Mouse (Mus musculus): ENCODE results near the gene Prkra. TPM values are rescaled to one million over a fixed set of nuclear protein-coding genes. Genes with fewer than 3 reads are reported as not detected.
A peak's percentile ranks its signal among the peaks of the same experiment; 100 is the strongest.

Prkra gene
- polyA plus RNA-seq, 1 experiment = 11.2 TPM

GRCm38 (mm10) chr2:76675949-76676348 lies 28.1 kb upstream of the Prkra start:
- DNase-seq = no peak
- no peak overlapping the region for H3K4me3 ChIP-seq (replicated peaks; ENCODE audit: extremely low read depth, low read depth, low read length)
- TF ChIP-seq POLR2A (IDR thresholded peaks at IDR 0.05; ENCODE audit: borderline replicate concordance, extremely low read depth, low read depth, low read length) = no peak
- no peak for TF ChIP-seq CTCF (IDR thresholded peaks at IDR 0.05; ENCODE audit: insufficient read depth, low read length)
- WGBS = 14% methylated on average over 4 of the region's 4 CpGs
- H3K4me1 ChIP-seq (ENCODE audit: control insufficient read depth, insufficient read depth, low read length) = peaks cover 13% of the 10 kb centered on the region; the same call in 1 of the 2 replicates

GRCm38 (mm10) chr2:76675451-76675850 lies 27.6 kb upstream of the Prkra start:
- WGBS = 0% methylated on average over 39 of the region's 44 CpGs
- Histone ChIP-seq H3K4me3 (replicated peaks; ENCODE audit: extremely low read depth, low read depth, low read length) (peak overlapping the region; percentile 69), H3K4me1 (ENCODE audit: control insufficient read depth, insufficient read depth, low read length) (peaks cover 13% of the 10 kb centered on the region; the same call in 1 of the 2 replicates)
- TF ChIP-seq CTCF (IDR thresholded peaks at IDR 0.05; ENCODE audit: insufficient read depth, low read length) (no peak), POLR2A (IDR thresholded peaks at IDR 0.05; ENCODE audit: borderline replicate concordance, extremely low read depth, low read depth, low read length) (no peak)
- no peak for DNase-seq

- no peak for TF ChIP-seq CTCF (IDR thresholded peaks at IDR 0.05; ENCODE audit: insufficient read depth, low read length)
- TF ChIP-seq POLR2A (IDR thresholded peaks at IDR 0.05; ENCODE audit: borderline replicate concordance, extremely low read depth, low read depth, low read length) = peak; percentile 60; the same call in 1 of the 2 replicates
- 4% methylated on average over 52 of the region's 52 CpGs for whole genome bisulfite sequencing
- Histone ChIP-seq H3K4me1 (ENCODE audit: control insufficient read depth, insufficient read depth, low read length) (peaks cover 13% of the 10 kb centered on the region; the same call in 1 of the 2 replicates), H3K4me3 (replicated peaks; ENCODE audit: extremely low read depth, low read depth, low read length) (peak within 1 kb of the TSS; percentile 69)
- DNase-seq = peak; percentile 81
Measured at GRCm38 (mm10) chr2:76674725-76675427, 27.1 kb upstream of the Prkra start, which contains the start of gene Plekha3. TSS of gene Plekha3 (plus strand) at chr2:76675281.

DNA sequence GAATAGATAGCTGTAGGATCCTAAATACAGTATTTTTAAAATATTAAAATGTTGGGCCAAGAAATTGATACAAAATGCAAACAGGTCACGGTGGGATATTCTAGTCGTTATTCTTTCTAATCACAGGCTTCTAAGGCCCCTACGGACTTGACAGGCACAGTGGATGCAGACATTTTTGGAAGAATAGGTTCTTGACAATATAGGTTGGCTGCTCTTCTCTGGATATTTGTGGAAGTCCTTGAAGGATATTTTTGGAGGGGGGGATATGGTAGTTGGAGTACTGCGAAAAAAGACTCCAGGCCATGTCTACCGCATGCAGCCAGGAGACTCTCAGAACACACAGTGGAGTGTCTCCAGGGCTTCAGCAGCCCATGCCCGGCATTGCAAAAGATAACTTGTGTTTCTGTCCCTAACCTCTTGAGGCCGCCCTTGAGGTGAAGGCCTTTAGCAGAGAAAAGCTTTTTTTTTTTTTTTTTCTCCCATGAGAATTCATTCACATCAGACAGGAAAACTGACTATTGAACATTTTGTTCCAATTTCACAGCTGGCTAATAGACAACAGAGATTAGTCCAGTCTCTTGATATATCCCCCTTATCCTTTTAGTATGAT lies 25.8 kb upstream of the Prkra start:
- Histone ChIP-seq H3K4me1 (ENCODE audit: control insufficient read depth, insufficient read depth, low read length) (peaks cover 11% of the 10 kb centered on the region; the same call in 1 of the 2 replicates), H3K4me3 (replicated peaks; ENCODE audit: extremely low read depth, low read depth, low read length) (no peak overlapping the region)
- DNase-seq = peak; percentile 20
- 45% methylated on average over 7 of the region's 7 CpGs for WGBS
- TF ChIP-seq POLR2A (IDR thresholded peaks at IDR 0.05; ENCODE audit: borderline replicate concordance, extremely low read depth, low read depth, low read length) (no peak), CTCF (IDR thresholded peaks at IDR 0.05; ENCODE audit: insufficient read depth, low read length) (0 out of 2 replicates have a peak, but pooled peaks have one; percentile 27)

- DNase-seq = peak; percentile 88
- peak within 1 kb of the TSS; percentile 80 for H3K4me3 ChIP-seq (replicated peaks; ENCODE audit: extremely low read depth, low read depth, low read length)
- TF ChIP-seq CTCF (IDR thresholded peaks at IDR 0.05; ENCODE audit: insufficient read depth, low read length) = no peak
- peak; percentile 87; the same call in 1 of the 2 replicates for TF ChIP-seq POLR2A (IDR thresholded peaks at IDR 0.05; ENCODE audit: borderline replicate concordance, extremely low read depth, low read depth, low read length)
- H3K4me1 ChIP-seq (ENCODE audit: control insufficient read depth, insufficient read depth, low read length) = peaks cover 11% of the 10 kb centered on the region; the same call in 1 of the 2 replicates
- WGBS = under 1% methylated on average over 17 of the region's 17 CpGs
Measured at GRCm38 (mm10) chr2:76672966-76673392, 25.2 kb upstream of the Prkra start, which contains the start of gene Fkbp7. TSS of gene Fkbp7 (minus strand) at chr2:76673116.

- Histone ChIP-seq H3K4me3 (replicated peaks; ENCODE audit: extremely low read depth, low read depth, low read length) (peak overlapping the region; percentile 80), H3K4me1 (ENCODE audit: control insufficient read depth, insufficient read depth, low read length) (peaks cover 11% of the 10 kb centered on the region; the same call in 1 of the 2 replicates)
- TF ChIP-seq POLR2A (IDR thresholded peaks at IDR 0.05; ENCODE audit: borderline replicate concordance, extremely low read depth, low read depth, low read length) (no peak), CTCF (IDR thresholded peaks at IDR 0.05; ENCODE audit: insufficient read depth, low read length) (no peak)
- no peak for DNase-seq
- 1% methylated on average over 9 of the region's 9 CpGs for WGBS
Measured at GRCm38 (mm10) chr2:76672134-76672745, 24.4 kb upstream of the Prkra start.

- H3K4me3 ChIP-seq (replicated peaks; ENCODE audit: extremely low read depth, low read depth, low read length) = peak overlapping the region; percentile 80
- no peak for TF ChIP-seq CTCF (IDR thresholded peaks at IDR 0.05; ENCODE audit: insufficient read depth, low read length)
- DNase-seq = no peak
- 66% methylated on average over 6 of the region's 6 CpGs for WGBS
- peaks cover 8% of the 10 kb centered on the region; the same call in 1 of the 2 replicates for H3K4me1 ChIP-seq (ENCODE audit: control insufficient read depth, insufficient read depth, low read length)
Measured at GRCm38 (mm10) chr2:76671641-76672040, 23.8 kb upstream of the Prkra start.

DNA sequence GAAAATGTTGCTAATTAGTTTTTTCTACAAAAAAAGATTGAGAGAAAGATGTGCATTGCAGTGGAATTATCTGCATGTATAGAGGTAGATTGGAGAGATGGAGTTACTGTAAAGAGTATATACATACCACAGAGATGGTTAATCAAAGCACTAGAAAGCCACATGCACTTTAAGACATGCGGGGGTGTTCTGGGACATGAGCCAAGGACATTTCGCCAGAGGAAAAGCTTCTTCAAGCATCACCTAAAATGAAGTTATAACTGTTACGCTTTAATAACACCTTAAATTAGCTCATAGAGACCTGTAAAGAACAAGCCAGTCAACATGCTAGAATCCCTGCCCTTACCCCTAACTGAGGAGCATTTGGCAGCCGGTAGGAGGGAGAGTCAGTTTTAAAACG lies 19.4 kb upstream of the Prkra start:
- no peak for DNase-seq
- no peak overlapping the region for H3K4me3 ChIP-seq (replicated peaks; ENCODE audit: extremely low read depth, low read depth, low read length)
- H3K4me1 ChIP-seq (ENCODE audit: control insufficient read depth, insufficient read depth, low read length) = no peaks in the 10 kb centered on the region
- TF ChIP-seq POLR2A (IDR thresholded peaks at IDR 0.05; ENCODE audit: borderline replicate concordance, extremely low read depth, low read depth, low read length) = no peak
- no peak for TF ChIP-seq CTCF (IDR thresholded peaks at IDR 0.05; ENCODE audit: insufficient read depth, low read length)
- WGBS = 45% methylated on average over 5 of the region's 5 CpGs

DNA sequence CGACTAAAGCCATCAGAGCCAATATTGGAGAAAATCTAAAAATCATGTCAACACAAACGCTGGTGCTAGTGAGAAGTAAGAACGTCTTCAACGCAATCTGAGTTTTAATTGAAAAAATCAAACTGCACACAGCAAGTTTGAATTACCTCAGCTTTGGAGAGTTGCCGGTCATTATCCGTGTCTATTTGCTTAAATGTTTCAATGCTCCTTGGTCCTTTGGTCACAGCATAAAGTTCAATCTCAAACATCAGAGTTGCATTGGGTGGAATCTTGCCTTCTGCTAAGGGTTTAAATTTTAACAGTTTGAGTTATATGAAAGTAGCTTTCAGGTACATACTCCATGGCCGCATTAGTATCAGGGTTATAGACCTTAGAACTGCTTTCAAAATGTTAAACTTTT lies 17.7 kb upstream of the Prkra start:
- Histone ChIP-seq H3K4me1 (ENCODE audit: control insufficient read depth, insufficient read depth, low read length) (no peaks in the 10 kb centered on the region), H3K4me3 (replicated peaks; ENCODE audit: extremely low read depth, low read depth, low read length) (no peak overlapping the region)
- TF ChIP-seq CTCF (IDR thresholded peaks at IDR 0.05; ENCODE audit: insufficient read depth, low read length) = no peak
- no peak for TF ChIP-seq POLR2A (IDR thresholded peaks at IDR 0.05; ENCODE audit: borderline replicate concordance, extremely low read depth, low read depth, low read length)
- 95% methylated on average over 7 of the region's 7 CpGs for WGBS
- DNase-seq = no peak

Measured in lung, adult 2 months (tissue).